8 mouse cellular contexts compared by ENCODE assay signal in genomic region chr16:37814383-37814971, GRCm38 (mm10). TPM values are rescaled to one million over a fixed set of nuclear protein-coding genes. Genes with fewer than 3 reads are reported as not detected.
A peak's percentile ranks its signal among the peaks of the same experiment; 100 is the strongest.
DNase-seq lines count a peak whose midpoint lies in the region; ATAC-seq and TF ChIP-seq lines count a peak whose summit lies in the region.

No protein-coding gene starts in this region.

- TF ChIP-seq EP300 in ES-Bruce4 (IDR thresholded peaks at IDR 0.05; ENCODE audit: insufficient read depth, low read depth, low read length), result no peak

- no peak overlapping the region for H3K27ac ChIP-seq in ES-Bruce4 (ENCODE audit: insufficient read depth, low read length)
- peak overlapping the region; percentile 54 for H3K27ac ChIP-seq in bone marrow macrophage, adult 2 months (ENCODE audit: insufficient read depth, low read depth, low read length)
- H3K27ac ChIP-seq in forebrain, embryonic 12.5 days, result peak overlapping the region; percentile 70
- H3K27ac ChIP-seq in liver, embryonic 16.5 days (ENCODE audit: low read length), result no peak overlapping the region
- H3K27ac ChIP-seq in neural tube, embryonic 14.5 days (ENCODE audit: low read depth, low read length), result peak overlapping the region; percentile 67; the same call in 1 of the 2 replicates

- ATAC-seq in forebrain, embryonic 12.5 days (ENCODE audit: low FRiP score), result peak; percentile 95
- ATAC-seq in liver, embryonic 16.5 days (ENCODE audit: low read depth), result peak; percentile 87
- peak; percentile 92 for ATAC-seq in neural tube, embryonic 14.5 days (ENCODE audit: low read depth)

- H3K4me2 ChIP-seq in forebrain, embryonic 12.5 days, result 0 out of 2 replicates have a peak overlapping the region, but pooled peaks have one; percentile 39
- peak overlapping the region; percentile 19; the same call in 1 of the 2 replicates for H3K4me2 ChIP-seq in liver, embryonic 16.5 days (ENCODE audit: low read depth, low read length)
- no peak overlapping the region for H3K4me2 ChIP-seq in neural tube, embryonic 14.5 days (ENCODE audit: low read depth, low read length)

- intact Hi-C loops in heart, postnatal 10 days (cut with DNase I), result loop anchor here (1.0 to 10.0 kb wide), 3 partner anchors 54 to 520 kb away; partner anchors contain the start of gene Lrrc58

- peaks cover 1% of the 10 kb centered on the region for H3K4me1 ChIP-seq in ES-Bruce4 (ENCODE audit: control insufficient read depth, insufficient read depth, low read length)
- H3K4me1 ChIP-seq in bone marrow macrophage, adult 2 months (ENCODE audit: control insufficient read depth, insufficient read depth, low read length), result peaks cover 18% of the 10 kb centered on the region
- H3K4me1 ChIP-seq in forebrain, embryonic 12.5 days, result peaks cover 25% of the 10 kb centered on the region
- peaks cover 2% of the 10 kb centered on the region; the same call in 1 of the 2 replicates for H3K4me1 ChIP-seq in liver, embryonic 16.5 days (ENCODE audit: control insufficient read depth, low read depth, low read length)
- peaks cover 18% of the 10 kb centered on the region; the same call in 1 of the 2 replicates for H3K4me1 ChIP-seq in neural tube, embryonic 14.5 days (ENCODE audit: control insufficient read depth, insufficient read depth, low read length)

- TF ChIP-seq POLR2A in ES-Bruce4 (IDR thresholded peaks at IDR 0.05; ENCODE audit: insufficient read depth, low read length), result no peak
- TF ChIP-seq POLR2A in bone marrow macrophage, adult 2 months (IDR thresholded peaks at IDR 0.05; ENCODE audit: borderline replicate concordance, low read depth, low read length), result no peak

- no peak overlapping the region for H3K9ac ChIP-seq in ES-Bruce4 (ENCODE audit: low read depth, poor library complexity, severe bottlenecking)
- H3K9ac ChIP-seq in forebrain, embryonic 12.5 days, result no peak overlapping the region
- no peak overlapping the region for H3K9ac ChIP-seq in liver, embryonic 16.5 days (ENCODE audit: low read depth, low read length)
- H3K9ac ChIP-seq in neural tube, embryonic 14.5 days (replicated peaks; ENCODE audit: low read depth, low read length), result 0 out of 2 replicates have a peak overlapping the region, but pooled peaks have one; percentile 11

- DNase-seq in heart, postnatal 10 days, result peak; percentile 84
- peak; percentile 85 to 92 for DNase-seq in kidney, postnatal 36 days
- DNase-seq in testis, postnatal 10 days (ENCODE audit: low spot score), result peak; percentile 82

- 27% methylated on average over 7 of the region's 7 CpGs for WGBS in forebrain, embryonic 12.5 days
- WGBS in liver, embryonic 16.5 days (ENCODE audit: insufficient replicate concordance), result 22% methylated on average over 7 of the region's 7 CpGs
- 17% methylated on average over 7 of the region's 7 CpGs for WGBS in neural tube, embryonic 14.5 days

- H3K4me3 ChIP-seq in ES-Bruce4 (ENCODE audit: low read depth, low read length), result no peak overlapping the region
- no peak overlapping the region for H3K4me3 ChIP-seq in bone marrow macrophage, adult 2 months (ENCODE audit: insufficient read depth, low read length)
- H3K4me3 ChIP-seq in forebrain, embryonic 12.5 days (replicated peaks), result no peak overlapping the region
- H3K4me3 ChIP-seq in liver, embryonic 16.5 days (ENCODE audit: low read depth, low read length), result no peak overlapping the region
- H3K4me3 ChIP-seq in neural tube, embryonic 14.5 days (ENCODE audit: low read depth, low read length), result no peak overlapping the region

- H3K27me3 ChIP-seq in ES-Bruce4 (ENCODE audit: control insufficient read depth, insufficient read depth, low read length, poor library complexity, severe bottlenecking), result no peaks in the 10 kb centered on the region
- H3K27me3 ChIP-seq in forebrain, embryonic 12.5 days, result no peaks in the 10 kb centered on the region
- H3K27me3 ChIP-seq in liver, embryonic 16.5 days (ENCODE audit: control insufficient read depth, insufficient read depth, low read depth, low read length), result no peaks in the 10 kb centered on the region
- H3K27me3 ChIP-seq in neural tube, embryonic 14.5 days (ENCODE audit: control insufficient read depth, insufficient read depth, low read length), result no peaks in the 10 kb centered on the region

- TF ChIP-seq CTCF in ES-Bruce4 (IDR thresholded peaks at IDR 0.05; ENCODE audit: low read depth, low read length), result peak; percentile 24
- TF ChIP-seq CTCF in bone marrow macrophage, adult 2 months (IDR thresholded peaks at IDR 0.05; ENCODE audit: low read depth, low read length), result no peak

- no peaks in the 10 kb centered on the region for H3K9me3 ChIP-seq in ES-Bruce4 (replicated peaks; ENCODE audit: control insufficient read depth, insufficient read depth, low read length, poor library complexity, severe bottlenecking)
- no peaks in the 10 kb centered on the region for H3K9me3 ChIP-seq in forebrain, embryonic 12.5 days
- H3K9me3 ChIP-seq in liver, embryonic 16.5 days (replicated peaks; ENCODE audit: control insufficient read depth, low read length), result no peaks in the 10 kb centered on the region
- no peaks in the 10 kb centered on the region for H3K9me3 ChIP-seq in neural tube, embryonic 14.5 days (ENCODE audit: control insufficient read depth, low read length)

- no peaks in the 10 kb centered on the region; the same call in 1 of the 2 replicates for H3K36me3 ChIP-seq in ES-Bruce4 (ENCODE audit: control insufficient read depth, insufficient read depth, low read length, poor library complexity, severe bottlenecking)
- H3K36me3 ChIP-seq in forebrain, embryonic 12.5 days (replicated peaks), result peaks cover 17% of the 10 kb centered on the region
- H3K36me3 ChIP-seq in liver, embryonic 16.5 days (ENCODE audit: control insufficient read depth, insufficient read depth), result no peaks in the 10 kb centered on the region
- H3K36me3 ChIP-seq in neural tube, embryonic 14.5 days (ENCODE audit: control insufficient read depth, insufficient read depth, low read length), result no peaks in the 10 kb centered on the region

RNA-seq across cellular contexts. Expression of gene Fstl1, which starts 37.8 kb away (rescaled TPM):
- 53.1 and 56.4 TPM in 2 replicates for polyA plus RNA-seq in ES-Bruce4 (2011; ENCODE audit: insufficient read depth, insufficient read length, low read depth, missing spikeins)
- 3.6 and 3.8 TPM in 2 replicates for polyA plus RNA-seq in bone marrow macrophage, adult 2 months (2012; ENCODE audit: insufficient read depth, insufficient read length, missing spikeins)
- polyA plus RNA-seq in forebrain, embryonic 12.5 days (2016; fragmentation: Nextera tagmentation; extraction: Ambion mirVana), result 146 and 173 TPM in 2 replicates
- 100 to 1,000 TPM; 352 to 420 TPM for total RNA-seq in heart, postnatal 10 days (2021)
- polyA plus RNA-seq in liver, embryonic 16.5 days (2015; fragmentation: Nextera tagmentation; extraction: Ambion mirVana), result 18.1 and 21.5 TPM in 2 replicates
- 62.8 and 170 TPM in 2 replicates for polyA plus RNA-seq in neural tube, embryonic 14.5 days (2014; fragmentation: Nextera tagmentation; extraction: Ambion mirVana)

RNA-seq across cellular contexts. Expression of gene Gm36028, which starts 46.5 kb away (rescaled TPM):
- polyA plus RNA-seq in ES-Bruce4 (2011; ENCODE audit: insufficient read depth, insufficient read length, low read depth, missing spikeins), result not detected in 2 replicates
- not detected in 2 replicates for polyA plus RNA-seq in bone marrow macrophage, adult 2 months (2012; ENCODE audit: insufficient read depth, insufficient read length, missing spikeins)
- 0.17 and 0.29 TPM in 2 replicates for polyA plus RNA-seq in forebrain, embryonic 12.5 days (2016; fragmentation: Nextera tagmentation; extraction: Ambion mirVana)
- under 1 TPM in 1 of 2 experiments, not detected in 1; 0.45 TPM for total RNA-seq in heart, postnatal 10 days (2021)
- 0.07 TPM in 1 of 2 replicates, not detected in the other for polyA plus RNA-seq in liver, embryonic 16.5 days (2015; fragmentation: Nextera tagmentation; extraction: Ambion mirVana)
- 0.37 TPM in 1 of 2 replicates, not detected in the other for polyA plus RNA-seq in neural tube, embryonic 14.5 days (2014; fragmentation: Nextera tagmentation; extraction: Ambion mirVana)

RNA-seq across cellular contexts. Expression of gene Lrrc58, which starts 53.7 kb away (rescaled TPM):
- polyA plus RNA-seq in ES-Bruce4 (2011; ENCODE audit: insufficient read depth, insufficient read length, low read depth, missing spikeins), result 60.4 and 61.3 TPM in 2 replicates
- polyA plus RNA-seq in bone marrow macrophage, adult 2 months (2012; ENCODE audit: insufficient read depth, insufficient read length, missing spikeins), result 33.7 and 35.4 TPM in 2 replicates
- polyA plus RNA-seq in forebrain, embryonic 12.5 days (2016; fragmentation: Nextera tagmentation; extraction: Ambion mirVana), result 65.8 and 70.1 TPM in 2 replicates
- total RNA-seq in heart, postnatal 10 days (2021), result 100 to 1,000 TPM in 1 of 2 experiments, 10 to 100 TPM in 1; 89.1 to 116 TPM
- 11.2 and 11.3 TPM in 2 replicates for polyA plus RNA-seq in liver, embryonic 16.5 days (2015; fragmentation: Nextera tagmentation; extraction: Ambion mirVana)
- 57.5 and 59.0 TPM in 2 replicates for polyA plus RNA-seq in neural tube, embryonic 14.5 days (2014; fragmentation: Nextera tagmentation; extraction: Ambion mirVana)

Comparison
In these comparisons a context has a peak if more than half of its experiments do, and no peak if none do; other contexts are left out.
1. H3K27ac ChIP-seq: peak in bone marrow macrophage, adult 2 months (single experiment), forebrain, embryonic 12.5 days (single experiment) and neural tube, embryonic 14.5 days (single experiment); none in ES-Bruce4 (single experiment) and liver, embryonic 16.5 days (single experiment).
2. Peak in every context shown above with its lines, with median percentiles within 50 percentile points of each other: ATAC-seq and DNase-seq.